Mouse (Mus musculus) kidney, postnatal 25 days (tissue): ENCODE data around the gene Vdac1.
"Not testable (repeated sequence)": the region's sequence is repeated elsewhere in the genome, so short reads cannot be mapped to it uniquely, and the experiment has no call there.

ENCODE experiments used
- DNase-seq, 2 experiments: peaks; one replicate each; pipeline ENCODE4 v3.0.0; 2021; ENCODE audit warnings: mixed read lengths in 2 of 2

Vdac1 gene

GRCm38 (mm10) chr11:52377579-52377978, 16.9 kb downstream of the Vdac1 start:
- DNase-seq, result no peak

GRCm38 (mm10) chr11:52379241-52379640, 18.6 kb downstream of the Vdac1 start:
- no peak for DNase-seq

- peak; percentile 63 to 87 for DNase-seq
These were observed 23.1 kb downstream of the Vdac1 start for GRCm38 (mm10) chr11:52383741-52384140.

GRCm38 (mm10) chr11:52384667-52385066, 24.0 kb downstream of the Vdac1 start:
- no peak for DNase-seq

GRCm38 (mm10) chr11:52386892-52387291, 26.2 kb downstream of the Vdac1 start:
- DNase-seq, result no peak

DNA sequence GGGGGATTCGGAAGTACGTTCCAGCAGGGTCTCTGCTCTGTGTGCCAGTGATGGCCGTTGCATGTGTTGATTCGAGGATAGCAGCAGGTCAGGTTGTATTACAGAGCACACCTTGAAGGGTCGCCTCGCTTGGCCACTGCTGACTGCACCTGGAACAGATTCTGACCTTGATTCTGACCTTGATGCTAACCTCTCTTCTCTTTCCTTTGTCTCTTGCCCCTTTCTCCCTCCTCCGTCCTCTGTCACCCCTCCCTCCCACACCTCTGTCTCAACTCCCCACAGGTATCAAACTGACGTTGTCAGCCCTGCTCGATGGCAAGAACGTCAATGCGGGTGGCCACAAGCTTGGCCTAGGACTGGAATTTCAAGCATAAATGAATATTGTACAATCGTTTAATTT, 27.5 kb downstream of the Vdac1 start:
- no peak for DNase-seq

DNA sequence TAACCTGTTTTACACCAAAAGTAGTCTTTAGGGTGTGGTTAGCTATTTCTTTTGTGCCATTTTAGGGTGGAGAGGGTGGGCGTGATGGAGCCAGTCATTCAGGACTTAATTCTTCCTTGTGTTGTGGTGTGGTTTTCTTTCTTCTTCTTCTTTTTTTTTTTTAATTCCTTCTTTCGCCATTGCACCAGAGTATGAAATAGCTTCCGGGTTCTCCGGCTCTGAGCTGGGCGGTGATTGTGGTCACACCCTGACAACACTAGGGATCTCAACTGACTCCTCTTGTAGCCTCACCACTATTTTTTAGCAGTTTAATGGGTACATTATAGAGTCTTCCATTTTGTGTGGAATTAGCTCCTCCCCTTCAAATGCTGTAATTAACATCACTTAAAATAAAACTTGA, 28.3 kb downstream of the Vdac1 start:
- DNase-seq, result not testable (repeated sequence)

DNA sequence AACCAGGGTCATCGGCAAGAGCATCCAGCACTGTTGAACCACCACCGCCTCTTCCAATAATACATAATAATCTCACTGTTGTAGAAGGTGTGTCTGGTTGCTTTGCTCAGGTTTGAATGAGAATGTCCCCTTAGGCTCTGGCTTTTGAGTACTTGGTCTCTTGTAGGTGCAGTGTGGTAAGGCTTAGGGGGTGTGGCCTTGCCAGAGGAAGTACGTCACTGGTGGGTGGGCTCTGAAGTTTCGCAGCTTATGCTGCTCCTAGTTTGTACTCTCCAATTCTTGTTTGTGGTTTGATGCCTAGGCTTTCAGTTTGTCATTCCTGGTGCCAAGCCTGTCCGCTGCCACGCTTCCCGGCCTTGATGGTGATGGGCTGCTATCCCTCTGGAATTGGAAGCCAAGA, 29.3 kb downstream of the Vdac1 start:
- DNase-seq, result no peak

GRCm38 (mm10) chr11:52394494-52394893, 33.8 kb downstream of the Vdac1 start:
- DNase-seq, result peak in 1 of 2 experiments; percentile 43

DNA sequence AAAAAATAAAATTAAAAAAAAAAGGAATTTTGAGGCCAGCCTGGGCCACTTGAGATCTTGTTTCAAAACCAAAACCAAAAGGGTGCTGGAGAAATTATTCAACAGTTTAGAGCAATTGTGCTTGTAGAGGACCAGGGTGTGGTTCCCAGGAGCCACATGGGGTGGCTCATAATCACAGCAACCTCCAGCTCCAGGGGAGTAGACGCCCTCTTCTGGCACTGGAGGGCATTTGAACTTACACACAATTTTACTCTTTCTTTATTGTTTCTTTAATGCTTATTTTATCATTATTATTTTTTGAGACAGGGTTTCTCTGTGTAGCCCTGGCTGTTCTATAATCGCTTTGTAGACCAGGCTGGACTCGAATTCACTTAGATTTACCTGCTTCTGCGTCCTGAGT, 34.7 kb downstream of the Vdac1 start:
- no peak for DNase-seq

- DNase-seq, result peak; percentile 95 to 97
These were observed 35.4 kb downstream of the Vdac1 start, which contains the start of gene 9530068E07Rik for GRCm38 (mm10) chr11:52395940-52396596. Gene 9530068E07Rik, plus strand, starts transcription at chr11:52396428.

DNA sequence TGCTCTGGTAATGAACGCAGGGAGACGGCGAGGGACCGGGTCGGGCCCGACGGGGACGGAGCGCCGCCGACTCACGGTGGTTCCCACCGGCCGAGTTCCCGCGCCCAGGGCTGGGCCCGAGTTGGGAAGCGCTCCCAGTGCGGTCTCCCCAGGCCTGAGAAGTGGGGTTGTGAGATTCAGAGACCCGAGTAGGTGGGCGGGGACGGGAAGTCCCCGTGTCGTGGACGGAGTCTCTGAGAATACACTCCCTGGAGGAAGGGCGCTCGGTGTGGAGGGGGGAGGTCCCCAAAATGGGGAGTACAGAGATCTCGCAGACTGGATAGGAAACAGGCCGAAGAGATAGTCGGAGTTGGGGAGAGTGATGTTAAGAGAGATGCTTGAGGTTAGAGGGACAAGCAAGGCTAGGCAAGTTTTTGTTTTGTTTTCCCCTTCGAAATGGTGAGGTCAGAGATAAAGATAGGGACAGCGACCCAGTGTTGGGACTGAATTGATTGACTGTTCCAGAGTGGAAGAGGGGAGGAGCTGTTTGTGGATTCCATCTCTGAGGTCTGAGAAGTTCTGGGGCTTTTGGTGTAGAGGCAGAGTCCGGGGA, 36.0 kb downstream of the Vdac1 start:
- peak; percentile 28 to 66 for DNase-seq

- peak in 1 of 2 experiments; percentile 40 for DNase-seq
These were observed 36.8 kb downstream of the Vdac1 start for GRCm38 (mm10) chr11:52397385-52397987.

DNA sequence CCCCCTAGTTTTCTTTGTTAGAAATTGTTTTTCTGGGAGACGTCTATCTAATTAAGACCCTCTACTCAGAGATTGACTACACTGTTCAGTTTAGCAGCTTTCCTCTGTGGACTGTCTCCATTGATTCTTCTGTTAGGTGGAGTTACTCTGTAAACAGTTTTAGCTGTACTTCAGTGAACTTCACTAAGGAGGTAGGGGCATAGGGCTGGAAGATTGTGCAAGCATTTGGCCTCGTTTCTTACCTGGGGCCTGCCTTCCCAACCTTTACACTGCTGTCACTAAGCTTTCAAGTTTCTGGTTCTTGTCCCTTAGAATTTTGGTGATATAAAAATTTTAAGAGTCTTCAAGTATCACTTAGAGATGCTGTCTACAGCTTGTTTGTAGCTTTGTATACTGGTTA, 40.8 kb downstream of the Vdac1 start:
- DNase-seq, result peak in 1 of 2 experiments; percentile 65

- DNase-seq, result peak; percentile 62 to 79
These were observed 41.9 kb downstream of the Vdac1 start for GRCm38 (mm10) chr11:52402566-52402965.

- DNase-seq, result peak; percentile 48 to 59
These were observed 43.5 kb downstream of the Vdac1 start for GRCm38 (mm10) chr11:52404209-52404608.

- DNase-seq, result peak; percentile 60 to 70
These were observed 44.6 kb downstream of the Vdac1 start for GRCm38 (mm10) chr11:52405196-52405688.

GRCm38 (mm10) chr11:52409316-52409715, 48.7 kb downstream of the Vdac1 start:
- DNase-seq, result no peak

- DNase-seq, result peak in 1 of 2 experiments; percentile 11
These were observed 57.7 kb downstream of the Vdac1 start for GRCm38 (mm10) chr11:52418358-52418757.

DNA sequence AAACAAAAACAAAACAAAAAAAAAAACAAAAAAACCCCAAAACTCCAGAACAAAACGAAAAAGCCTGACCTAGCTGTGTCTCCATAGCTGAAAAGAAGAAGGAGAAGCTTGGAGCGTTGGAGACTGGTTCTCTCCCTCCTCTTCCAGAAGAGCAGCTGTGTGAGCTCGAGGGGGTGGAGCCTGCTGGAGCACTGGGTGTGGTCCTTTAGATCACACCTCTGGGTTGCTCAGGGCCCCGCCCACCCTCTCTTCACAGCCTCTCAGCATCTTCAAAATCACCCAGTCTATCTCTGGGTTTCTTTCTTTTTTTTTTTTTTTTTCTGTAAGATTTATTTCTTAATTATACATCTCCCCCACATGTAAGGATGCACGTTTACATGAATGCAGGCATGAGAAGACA, 58.6 kb downstream of the Vdac1 start:
- peak; percentile 46 to 66 for DNase-seq

GRCm38 (mm10) chr11:52419861-52420260, 59.2 kb downstream of the Vdac1 start:
- DNase-seq, result peak; percentile 23 to 57

DNA sequence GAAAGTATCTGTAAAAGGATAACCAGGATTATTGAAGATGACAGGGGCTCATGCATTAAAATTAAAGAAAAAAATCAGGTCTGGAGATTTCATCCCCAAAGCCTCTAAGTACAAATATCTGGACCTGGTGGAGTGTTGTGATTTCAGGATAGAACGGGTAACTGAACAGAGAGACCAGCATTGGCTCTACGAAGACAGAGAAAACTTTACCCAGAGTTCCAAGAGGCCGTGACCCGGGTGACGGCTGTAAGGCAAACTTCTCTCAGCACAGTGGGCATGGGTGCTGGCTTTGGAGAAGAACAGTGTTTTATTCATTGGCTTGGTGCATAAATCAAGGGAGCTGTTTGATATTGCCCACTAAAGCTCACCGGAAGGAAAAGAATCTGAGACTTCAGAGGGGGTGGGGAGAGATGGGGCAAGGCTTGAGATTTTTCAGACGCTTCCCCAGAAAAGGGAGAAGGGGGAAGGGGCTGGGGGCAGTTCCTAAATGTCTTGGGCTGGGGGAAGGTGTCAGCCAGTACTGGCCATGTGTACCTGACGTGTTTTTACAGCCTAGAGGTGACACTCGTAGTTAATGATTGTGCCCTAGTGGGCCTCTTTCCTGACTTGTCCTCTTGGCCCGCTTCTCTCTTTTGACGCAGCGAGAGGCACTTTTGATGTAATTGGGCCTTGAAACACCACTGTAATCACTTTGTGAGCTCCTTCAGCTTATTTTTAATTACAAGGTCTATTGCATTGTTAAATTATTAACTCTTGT, 59.8 kb downstream of the Vdac1 start:
- DNase-seq, result peak; percentile 48 to 59
